Mouse (Mus musculus) hindbrain, embryonic 11.5 days (tissue): ENCODE measurements around the gene H13. TPM values are rescaled to one million over a fixed set of nuclear protein-coding genes. Genes with fewer than 3 reads are reported as not detected.

Experiments
- ATAC-seq: fragments of 200-750 bp; cut with Nextera tagmentation; 2 replicates; pipeline ENCODE4 v1.8.0; 2017; ENCODE audit warnings: mild to moderate bottlenecking, moderate TSS enrichment, moderate library complexity; ENCODE audit not compliant: low FRiP score
- DNase-seq: peaks from one replicate; pipeline ENCODE4 v3.0.0-alpha.2; 2015; ENCODE audit warnings: low spot score
- H3K27ac ChIP-seq: fragments of 300-500 bp; sonication (generic); 2 replicates; pipeline ENCODE4 v1.5.1; 2014; ENCODE audit warnings: mild to moderate bottlenecking, low read depth, low read length
- H3K27me3 ChIP-seq: fragments of 300-500 bp; sonication (generic); 2 replicates; pipeline ENCODE4 v1.6.1; 2014; ENCODE audit warnings: mild to moderate bottlenecking, low read length, moderate library complexity, mixed read lengths; ENCODE audit not compliant: control insufficient read depth, insufficient read depth
- H3K36me3 ChIP-seq: fragments of 300-500 bp; sonication (generic); 2 replicates; pipeline ENCODE4 v1.6.1; 2014; ENCODE audit warnings: mild to moderate bottlenecking, low read length, moderate library complexity, mixed read lengths; ENCODE audit not compliant: control insufficient read depth, insufficient read depth
- H3K4me1 ChIP-seq: fragments of 300-500 bp; sonication (generic); replicated peaks from 2 replicates; pipeline ENCODE4 v1.6.1; 2014; ENCODE audit warnings: low read length, mixed read lengths; ENCODE audit not compliant: control insufficient read depth, insufficient read depth
- H3K4me2 ChIP-seq: fragments of 300-500 bp; sonication (generic); replicated peaks from 2 replicates; pipeline ENCODE4 v1.6.1; 2014; ENCODE audit warnings: mild to moderate bottlenecking, low read depth, low read length
- H3K4me3 ChIP-seq: fragments of 300-500 bp; sonication (generic); 2 replicates; pipeline ENCODE4 v1.5.1; 2014; ENCODE audit warnings: low read depth, low read length
- H3K9ac ChIP-seq: fragments of 300-500 bp; sonication (generic); 2 replicates; pipeline ENCODE4 v1.6.1; 2014; ENCODE audit warnings: low read depth, low read length
- H3K9me3 ChIP-seq: fragments of 300-500 bp; sonication (generic); 2 replicates; pipeline ENCODE4 v1.6.1; 2016; ENCODE audit warnings: low read length; ENCODE audit not compliant: control insufficient read depth
- WGBS: fragments of 180-500 bp; shearing (Covaris S2); extraction: QIAGEN DNeasy Blood & Tissue Kit; methylation state at CpG from one replicate; pipeline ENCODE4 v1.1.7; 2014; 5-methylcytosine and 5-hydroxymethylcytosine counted together
- polyA plus RNA-seq: library from polyadenylated mRNA; unstranded; fragments of >200 nt; fragmentation: Nextera tagmentation; extraction: Ambion mirVana; gene quantifications from 2 replicates; pipeline ENCODE4 v1.2.1, GENCODE M21; 2014

The H13 gene
- polyA plus RNA-seq, 1 experiment from 2014 or later: 138 TPM

DNA sequence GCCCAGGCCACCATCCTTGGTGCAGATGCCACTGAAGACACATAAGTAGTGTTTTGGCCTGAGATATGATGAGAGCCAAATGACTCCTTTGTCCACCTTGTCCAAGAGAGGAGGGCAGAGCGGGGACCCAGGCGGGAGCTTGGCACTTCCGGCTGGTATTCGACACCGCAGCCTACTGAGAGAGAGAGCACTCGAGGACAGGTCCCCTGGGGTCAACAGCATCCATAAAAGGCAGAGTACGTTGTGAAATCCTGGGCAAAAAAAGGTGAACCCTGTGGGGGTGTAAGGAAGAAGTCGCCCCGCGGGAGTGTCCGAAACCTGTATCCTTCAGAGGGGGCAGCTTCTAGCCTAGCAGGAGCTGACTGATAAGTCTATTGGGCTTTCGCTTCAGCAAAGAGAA lies 2.9 kb downstream of the H13 start:
- WGBS: 73% methylated on average over 12 of the region's 12 CpGs
- no peaks in the 10 kb centered on the region for H3K9me3 ChIP-seq
- H3K36me3 ChIP-seq: no peaks in the 10 kb centered on the region
- no peak for DNase-seq
- ATAC-seq: no peak
- H3K9ac ChIP-seq: peak overlapping the region; percentile 51; the same call in 1 of the 2 replicates
- peak overlapping the region; percentile 90; the same call in 1 of the 2 replicates for H3K4me3 ChIP-seq
- H3K4me1 ChIP-seq: peaks cover 10% of the 10 kb centered on the region
- H3K4me2 ChIP-seq: peak overlapping the region; percentile 76
- H3K27ac ChIP-seq: no peak overlapping the region
- no peaks in the 10 kb centered on the region for H3K27me3 ChIP-seq

GRCm38 (mm10) chr2:152674148-152674547 lies 4.9 kb downstream of the H13 start:
- Histone ChIP-seq H3K27ac (no peak overlapping the region), H3K4me3 (no peak overlapping the region), H3K4me1 (peaks cover 10% of the 10 kb centered on the region), H3K9ac (no peak overlapping the region), H3K9me3 (no peaks in the 10 kb centered on the region), H3K36me3 (peaks cover 3% of the 10 kb centered on the region; the same call in 1 of the 2 replicates), H3K27me3 (no peaks in the 10 kb centered on the region), H3K4me2 (no peak overlapping the region)
- no peak for DNase-seq
- 89% methylated on average over 11 of the region's 11 CpGs for WGBS
- ATAC-seq: no peak

GRCm38 (mm10) chr2:152675252-152675791 lies 6.1 kb downstream of the H13 start:
- ATAC-seq (no peak), DNase-seq (no peak)
- Histone ChIP-seq H3K27ac (no peak overlapping the region), H3K9ac (no peak overlapping the region), H3K4me2 (no peak overlapping the region), H3K9me3 (no peaks in the 10 kb centered on the region), H3K4me3 (no peak overlapping the region), H3K27me3 (no peaks in the 10 kb centered on the region), H3K36me3 (peaks cover 3% of the 10 kb centered on the region; the same call in 1 of the 2 replicates), H3K4me1 (peaks cover 10% of the 10 kb centered on the region)
- WGBS: 92% methylated on average over 13 of the region's 13 CpGs

- DNase-seq (peak; percentile 49), ATAC-seq (no peak)
- Histone ChIP-seq H3K4me1 (no peaks in the 10 kb centered on the region; the same call in 1 of the 2 replicates), H3K27ac (no peak overlapping the region), H3K4me3 (no peak overlapping the region), H3K36me3 (peaks cover 13% of the 10 kb centered on the region), H3K9ac (no peak overlapping the region), H3K9me3 (no peaks in the 10 kb centered on the region), H3K4me2 (no peak overlapping the region), H3K27me3 (no peaks in the 10 kb centered on the region)
- WGBS: 66% methylated on average over 3 of the region's 3 CpGs
Observed at GRCm38 (mm10) chr2:152678302-152678701, 9.0 kb downstream of the H13 start.

DNA sequence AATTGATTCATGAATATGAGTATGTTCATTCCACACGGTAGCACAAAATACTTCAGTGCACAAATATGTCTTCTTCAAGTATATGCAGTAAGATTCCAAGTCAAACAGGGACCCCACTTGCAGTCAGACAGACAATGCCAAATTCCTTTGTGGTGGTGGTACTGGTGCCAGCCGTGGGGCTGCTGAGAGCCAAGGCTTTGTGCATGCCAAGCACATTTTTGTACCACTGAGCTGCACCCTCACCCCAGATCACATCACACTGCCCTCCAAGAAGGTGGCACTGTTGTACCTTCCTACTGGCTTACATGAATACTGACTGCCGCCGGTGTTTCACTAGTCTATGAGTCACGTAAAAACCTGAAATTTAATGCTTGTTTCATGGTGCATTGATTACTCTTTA lies 9.7 kb downstream of the H13 start:
- Histone ChIP-seq H3K4me3 (no peak overlapping the region), H3K36me3 (peaks cover 17% of the 10 kb centered on the region), H3K4me1 (no peaks in the 10 kb centered on the region; the same call in 1 of the 2 replicates), H3K9me3 (no peaks in the 10 kb centered on the region), H3K4me2 (no peak overlapping the region), H3K27ac (no peak overlapping the region), H3K27me3 (no peaks in the 10 kb centered on the region), H3K9ac (no peak overlapping the region)
- DNase-seq: no peak
- 90% methylated on average over 5 of the region's 5 CpGs for WGBS
- ATAC-seq: no peak

DNA sequence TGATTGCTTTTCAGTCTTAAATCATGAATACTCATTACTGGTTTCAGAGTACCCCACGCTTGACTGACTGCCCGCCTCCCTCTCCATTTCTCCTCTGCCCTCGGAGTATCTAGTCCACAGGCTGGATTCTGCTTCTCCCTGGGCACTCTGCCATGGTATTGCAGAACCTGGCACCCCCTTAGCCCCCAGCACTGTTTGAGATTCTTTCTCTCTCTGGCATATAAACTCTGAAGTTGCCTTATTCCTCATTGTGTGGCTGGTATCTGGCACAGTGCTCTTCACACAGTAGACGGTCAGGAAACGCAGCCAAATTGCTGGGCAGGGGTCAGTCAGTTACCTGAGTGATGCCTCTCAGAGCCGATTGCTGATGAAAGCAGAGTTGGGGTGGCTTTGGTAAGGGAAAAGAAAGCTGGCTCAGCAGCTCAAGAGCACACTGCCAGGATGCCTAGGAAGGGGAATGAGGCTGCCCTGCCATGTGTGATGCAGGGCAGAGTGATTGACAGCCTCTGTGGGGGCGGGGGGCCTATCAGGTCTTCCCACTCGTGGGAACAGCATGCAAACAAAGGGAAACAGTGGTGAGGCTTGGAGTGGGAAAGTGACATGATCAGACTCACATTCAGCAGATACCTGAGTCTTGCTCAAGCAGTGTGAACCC lies 10.6 kb downstream of the H13 start:
- Histone ChIP-seq H3K27ac (no peak overlapping the region), H3K4me1 (no peaks in the 10 kb centered on the region; the same call in 1 of the 2 replicates), H3K27me3 (no peaks in the 10 kb centered on the region), H3K4me3 (no peak overlapping the region), H3K36me3 (peaks cover 26% of the 10 kb centered on the region), H3K9me3 (no peaks in the 10 kb centered on the region), H3K4me2 (no peak overlapping the region), H3K9ac (no peak overlapping the region)
- WGBS: 84% methylated on average over 8 of the region's 8 CpGs
- ATAC-seq (no peak), DNase-seq (no peak)

DNA sequence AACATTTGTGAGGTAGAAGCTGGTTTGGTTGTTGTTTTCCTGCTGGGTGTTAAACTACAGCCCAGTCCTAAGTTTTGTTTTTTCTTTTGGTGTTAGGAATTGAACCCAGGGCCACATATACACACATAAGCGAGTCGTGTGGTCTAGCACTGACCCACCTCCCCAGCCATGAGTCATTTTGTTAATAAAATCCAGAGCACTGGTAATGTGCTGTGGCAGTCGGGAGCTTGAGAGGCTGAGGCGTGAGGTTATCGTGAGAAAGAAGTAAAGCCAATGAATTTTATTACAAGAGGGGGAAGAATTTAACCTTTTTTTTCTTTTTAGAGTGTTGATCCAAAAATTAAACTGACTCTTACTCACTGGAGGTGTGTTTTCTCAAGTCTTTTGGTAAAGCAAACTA lies 13.8 kb downstream of the H13 start:
- ATAC-seq: no peak
- 97% methylated on average over 5 of the region's 5 CpGs for WGBS
- H3K36me3 ChIP-seq: peaks cover 41% of the 10 kb centered on the region

DNA sequence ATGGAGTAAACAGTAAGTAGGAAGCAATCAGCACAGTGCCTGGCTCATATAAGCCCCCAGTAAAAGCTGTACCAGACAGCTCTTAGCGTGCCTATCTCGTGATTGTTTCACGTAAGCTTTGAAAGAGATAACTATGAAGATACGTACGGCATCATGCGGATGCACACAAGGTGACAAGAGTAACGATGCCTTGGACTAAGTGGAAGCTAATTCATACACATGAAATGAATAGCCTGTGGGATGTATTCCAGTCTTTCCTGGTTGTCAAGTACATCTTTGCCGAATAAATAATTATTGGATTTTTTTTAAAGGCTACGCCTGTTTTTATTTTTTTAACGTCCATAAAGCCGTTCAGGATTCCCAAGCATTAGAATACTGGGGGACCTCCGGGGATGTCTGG lies 17.1 kb downstream of the H13 start:
- no peaks in the 10 kb centered on the region for H3K27me3 ChIP-seq
- no peaks in the 10 kb centered on the region for H3K4me1 ChIP-seq
- WGBS: 61% methylated on average over 12 of the region's 12 CpGs
- peaks cover 35% of the 10 kb centered on the region for H3K36me3 ChIP-seq
- no peaks in the 10 kb centered on the region for H3K9me3 ChIP-seq
- peak overlapping the region; percentile 49; the same call in 1 of the 2 replicates for H3K9ac ChIP-seq
- ATAC-seq: peak; percentile 38
- H3K4me3 ChIP-seq: peak overlapping the region; percentile 12; the same call in 1 of the 2 replicates
- H3K27ac ChIP-seq: peak overlapping the region; percentile 25; the same call in 1 of the 2 replicates
- peak overlapping the region; percentile 9; the same call in 1 of the 2 replicates for H3K4me2 ChIP-seq
- peak; percentile 17 for DNase-seq

More for the DNA sequence above, 13.8 kb downstream of the H13 start:
- no peak for DNase-seq
- no peaks in the 10 kb centered on the region for H3K27me3 ChIP-seq
- H3K4me2 ChIP-seq: no peak overlapping the region
- no peaks in the 10 kb centered on the region for H3K4me1 ChIP-seq
- H3K27ac ChIP-seq: no peak overlapping the region
- H3K9ac ChIP-seq: no peak overlapping the region
- no peak overlapping the region for H3K4me3 ChIP-seq
- H3K9me3 ChIP-seq: no peaks in the 10 kb centered on the region

DNA sequence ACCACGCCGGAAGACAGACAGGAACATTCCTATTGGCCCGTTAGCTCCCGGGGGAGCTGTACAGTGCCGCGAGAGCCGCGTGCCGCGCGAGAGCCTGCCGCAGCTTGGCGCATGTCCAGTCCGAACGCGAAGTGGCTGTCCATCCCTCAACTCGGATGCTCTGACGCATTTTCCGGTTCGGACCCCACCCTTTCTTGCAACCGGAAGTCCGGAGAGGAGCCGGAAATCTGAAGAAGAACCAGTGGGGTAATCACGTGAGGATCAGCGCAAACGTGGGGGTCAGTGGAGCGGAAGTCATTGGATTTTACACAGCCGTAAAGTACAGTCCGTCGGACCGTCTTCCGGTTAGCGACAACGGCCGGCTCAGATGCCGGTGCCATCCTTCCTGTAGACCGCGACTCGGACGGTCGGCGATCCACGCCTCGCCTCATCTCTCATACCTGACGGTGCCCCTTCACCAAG lies 17.6 kb downstream of the H13 start, which contains the start of gene Mcts2:
Gene Mcts2 (plus strand): TSS at position 230 of the 462 bp plus-strand sequence.
- H3K27me3 ChIP-seq: no peaks in the 10 kb centered on the region
- peak; percentile 91 for DNase-seq
- H3K36me3 ChIP-seq: peaks cover 35% of the 10 kb centered on the region
- peak within 1 kb of the TSS; percentile 25; the same call in 1 of the 2 replicates for H3K27ac ChIP-seq
- WGBS: 49% methylated on average over 45 of the region's 45 CpGs
- peak within 1 kb of the TSS; percentile 57 for H3K9ac ChIP-seq
- no peaks in the 10 kb centered on the region for H3K9me3 ChIP-seq
- H3K4me2 ChIP-seq: peak within 1 kb of the TSS; percentile 59
- peak; percentile 98 for ATAC-seq
- peak within 1 kb of the TSS; percentile 41 for H3K4me3 ChIP-seq
- no peaks in the 10 kb centered on the region for H3K4me1 ChIP-seq
